ENCODE assay signal across 24 mouse cellular contexts in genomic region chr1:136920089-136920488, GRCm38 (mm10). TPM values are rescaled to one million over a fixed set of nuclear protein-coding genes. Genes with fewer than 3 reads are reported as not detected.
DNase-seq lines count a peak whose midpoint lies in the region; ATAC-seq and TF ChIP-seq lines count a peak whose summit lies in the region.
"Had no signal": no experiment of that assay in that cellular context is flagged by ENCODE, and none has a peak within 500 bp of the region (broad histone marks: within the 10 kb centered on the region; RNA-seq: fewer than 3 reads in every experiment).

No protein-coding gene starts in this region.

- H3K27ac ChIP-seq in heart, embryonic 12.5 days (ENCODE audit: poor library complexity, severe bottlenecking), result peak overlapping the region; percentile 62; the same call in 1 of the 2 replicates
- H3K27ac ChIP-seq in heart, embryonic 16.5 days (ENCODE audit: low read length), result 0 out of 2 replicates have a peak overlapping the region, but pooled peaks have one; percentile 23
- no peak overlapping the region for H3K27ac ChIP-seq in CH12.LX (ENCODE audit: insufficient read depth, low read depth)
- H3K27ac ChIP-seq: forebrain, embryonic 10.5 days; forebrain, embryonic 13.5 days; hindbrain, embryonic 10.5 days; hindbrain, embryonic 13.5 days; intestine, embryonic 15.5 days had no signal

- peak; percentile 54; the same call in 1 of the 2 replicates for TF ChIP-seq EP300 in CH12.LX (IDR thresholded peaks at IDR 0.05; ENCODE audit: low read length)

- H3K27me3 ChIP-seq in heart, embryonic 12.5 days (replicated peaks), result no peaks in the 10 kb centered on the region
- H3K27me3 ChIP-seq in heart, embryonic 16.5 days (ENCODE audit: control insufficient read depth, insufficient read depth, low read length), result no peaks in the 10 kb centered on the region
- no peaks in the 10 kb centered on the region for H3K27me3 ChIP-seq in CH12.LX (replicated peaks)
- H3K27me3 ChIP-seq: hindbrain, embryonic 13.5 days; intestine, embryonic 15.5 days; Patski had no signal

- no peak overlapping the region for H3K4me3 ChIP-seq in heart, embryonic 12.5 days
- no peak overlapping the region for H3K4me3 ChIP-seq in heart, embryonic 16.5 days (ENCODE audit: low read length)
- no peak overlapping the region for H3K4me3 ChIP-seq in CH12.LX (replicated peaks in 1 of 3; ENCODE audit: low read depth in 2 of 3, low read length in 2 of 3, poor library complexity in 1 of 3)
- H3K4me3 ChIP-seq: forebrain, embryonic 10.5 days; forebrain, embryonic 13.5 days; hindbrain, embryonic 10.5 days; hindbrain, embryonic 13.5 days; intestine, embryonic 15.5 days had no signal

- no peak overlapping the region for H3K9ac ChIP-seq in heart, embryonic 12.5 days
- H3K9ac ChIP-seq in heart, embryonic 16.5 days (ENCODE audit: low read length), result no peak overlapping the region
- H3K9ac ChIP-seq in CH12.LX (ENCODE audit: insufficient read depth, low read depth), result no peak overlapping the region
- H3K9ac ChIP-seq: forebrain, embryonic 13.5 days; hindbrain, embryonic 13.5 days; intestine, embryonic 15.5 days had no signal

- no peak for TF ChIP-seq RAD21 in CH12.LX (IDR thresholded peaks at IDR 0.05; ENCODE audit: low read depth, low read length)

- H3K36me3 ChIP-seq in heart, embryonic 12.5 days, result no peaks in the 10 kb centered on the region
- H3K36me3 ChIP-seq in heart, embryonic 16.5 days (ENCODE audit: control insufficient read depth, insufficient read depth), result no peaks in the 10 kb centered on the region
- no peaks in the 10 kb centered on the region for H3K36me3 ChIP-seq in CH12.LX (replicated peaks in 1 of 2; ENCODE audit: control insufficient read depth in 1 of 2, insufficient read depth in 1 of 2, low read length in 1 of 2)
- H3K36me3 ChIP-seq: forebrain, embryonic 10.5 days; G1E; hindbrain, embryonic 10.5 days; hindbrain, embryonic 13.5 days; intestine, embryonic 15.5 days had no signal

- in situ Hi-C loops in CH12.LX (cut with MboI; ENCODE audit: low pct_ligation_motif_present, low pct_unique_long_range_greater_than_20kb, low sequenced_read_pairs), result no loop called here

- no peak for TF ChIP-seq CTCF in CH12.LX (conservative IDR thresholded peaks at IDR 0.05 in 1 of 2, IDR thresholded peaks at IDR 0.05 in 1 of 2; ENCODE audit: low read depth in 2 of 2, low read length in 2 of 2)

- DNase-seq in heart, adult 8-10 months (ENCODE audit: low spot score), result no peak
- no peak for DNase-seq in heart, adult 11 months
- DNase-seq in A20 (ENCODE audit: low read depth, low spot score), result peak; percentile 31
- peak; percentile 46 for DNase-seq in CH12.LX (ENCODE audit: extremely low read depth)
- DNase-seq in gastrocnemius, postnatal 14 days, result no peak
- DNase-seq: adrenal gland, postnatal 10 days; adrenal gland, postnatal 36 days; cerebellum, adult 18-20 months; cerebellum, adult 9-10 months; cerebellum, postnatal 14 days; gastrocnemius, postnatal 10 days; kidney, adult 11 months; kidney, adult 8-10 months had no signal

- H3K9me3 ChIP-seq in heart, embryonic 12.5 days (replicated peaks), result no peaks in the 10 kb centered on the region
- no peaks in the 10 kb centered on the region for H3K9me3 ChIP-seq in heart, embryonic 16.5 days (replicated peaks; ENCODE audit: control insufficient read depth, low read length)
- H3K9me3 ChIP-seq in CH12.LX (replicated peaks; ENCODE audit: low read length), result no peaks in the 10 kb centered on the region
- H3K9me3 ChIP-seq: forebrain, embryonic 10.5 days; forebrain, embryonic 13.5 days; hindbrain, embryonic 10.5 days; hindbrain, embryonic 13.5 days; intestine, embryonic 15.5 days had no signal

- no peaks in the 10 kb centered on the region for H3K79me2 ChIP-seq in CH12.LX (replicated peaks; ENCODE audit: control insufficient read depth, extremely low read depth, insufficient read depth, poor library complexity, severe bottlenecking)

- no peak for ATAC-seq in heart, embryonic 12.5 days (ENCODE audit: insufficient number of reproducible peaks, low FRiP score)
- ATAC-seq in heart, embryonic 16.5 days (replicated peaks; ENCODE audit: extremely low read depth, insufficient read depth, low FRiP score), result no peak
- ATAC-seq: forebrain, embryonic 13.5 days; forebrain, embryonic 16.5 days; hindbrain, embryonic 16.5 days; intestine, embryonic 15.5 days; Patski had no signal

- intact Hi-C loops in gastrocnemius, postnatal 14 days (cut with DNase I; ENCODE audit: low total_unique reads), result no loop called here

- no peak overlapping the region for H3K4me2 ChIP-seq in heart, embryonic 12.5 days
- no peak overlapping the region for H3K4me2 ChIP-seq in heart, embryonic 16.5 days (ENCODE audit: low read depth, low read length)
- H3K4me2 ChIP-seq in CH12.LX (ENCODE audit: insufficient read depth, low read depth, poor library complexity, severe bottlenecking), result no peak overlapping the region
- H3K4me2 ChIP-seq: forebrain, embryonic 13.5 days; hindbrain, embryonic 13.5 days; intestine, embryonic 15.5 days had no signal

- dilution Hi-C loops in CH12.LX (cut with MboI; ENCODE audit: extremely low pct_ligation_motif_present, extremely low pct_unique_long_range_greater_than_20kb, low sequenced_read_pairs), result no loop called here

- H3K4me1 ChIP-seq in heart, embryonic 12.5 days (replicated peaks), result 0 out of 2 replicates have a peak, but pooled peaks cover 11% of the 10 kb centered on the region
- H3K4me1 ChIP-seq in heart, embryonic 16.5 days (ENCODE audit: control insufficient read depth, insufficient read depth, low read length), result peaks cover 8% of the 10 kb centered on the region
- peaks cover 0 to 31% of the 10 kb centered on the region in 2 experiments; a peak in 2 of 4 replicates for H3K4me1 ChIP-seq in CH12.LX (ENCODE audit: control insufficient read depth in 1 of 2, insufficient read depth in 2 of 2)
- H3K4me1 ChIP-seq: forebrain, embryonic 10.5 days; forebrain, embryonic 13.5 days; hindbrain, embryonic 13.5 days; intestine, embryonic 15.5 days had no signal

- WGBS in heart, embryonic 12.5 days, result 82% methylated on average over 4 of the region's 4 CpGs
- WGBS in heart, embryonic 16.5 days, result 83% methylated on average over 4 of the region's 4 CpGs

- no peak for TF ChIP-seq POLR2A in CH12.LX (IDR thresholded peaks at IDR 0.05; ENCODE audit: low read depth, low read length)

TF ChIP-seq in CH12.LX, 34 proteins besides CTCF, POLR2A, EP300 and RAD21:
- no peak for TF ChIP-seq JUN (IDR thresholded peaks at IDR 0.05; ENCODE audit: insufficient read depth, low read depth, low read length)
- peak; percentile 89 for TF ChIP-seq ZKSCAN1 (IDR thresholded peaks at IDR 0.05; ENCODE audit: borderline replicate concordance, low read depth, low read length)
- no peak for TF ChIP-seq GABPA (IDR thresholded peaks at IDR 0.05; ENCODE audit: insufficient replicate concordance, low read depth, low read length)
- TF ChIP-seq MYC (IDR thresholded peaks at IDR 0.05; ENCODE audit: low read depth, low read length), result no peak

RNA-seq across cellular contexts. Expression of gene Nr5a2, which starts 40.2 kb away (rescaled TPM):
- 0.04 and 0.12 TPM in 2 replicates for polyA plus RNA-seq in heart, embryonic 12.5 days (2016; fragmentation: Nextera tagmentation; extraction: Ambion mirVana)
- 1 to 10 TPM in 1 of 4 experiments, under 1 TPM in 3; 0.41 to 1.1 (median 0.43) TPM for total RNA-seq in heart, adult 8-10 months (2022)
- polyA plus RNA-seq in heart, embryonic 16.5 days (2015; fragmentation: Nextera tagmentation; extraction: Ambion mirVana), result 0.50 and 0.65 TPM in 2 replicates
- total RNA-seq in CH12.LX (2012; rRNA removed), result 0.25 and 0.47 TPM in 2 replicates
- 0.90 and 1.3 TPM in 2 replicates for total RNA-seq in CH12.LX (2014; rRNA removed)
- 0.71 and 0.77 TPM in 2 replicates for polyA plus RNA-seq in CH12.LX (2012; ENCODE audit: insufficient read length, low read depth)
- 1 to 10 TPM; 1.6 to 2.6 TPM for total RNA-seq in gastrocnemius, postnatal 14 days (2021)
- polyA plus RNA-seq: G1E had no signal

Comparison
In these comparisons a context has a peak if more than half of its experiments do, and no peak if none do; other contexts are left out.
1. DNase-seq: peak in A20 (single experiment) and CH12.LX (single experiment); none in heart, adult 8-10 months (single experiment), heart, adult 11 months (single experiment) and gastrocnemius, postnatal 14 days (single experiment).